Mouse (Mus musculus) small intestine, adult 2 months (tissue): ENCODE measurements around the gene R3hdm2.

Experiments used
- CTCF ChIP-seq: fragments of 200-500 bp; IDR thresholded peaks from 2 replicates; pipeline ENCODE4 v1.5.1; 2012; ENCODE audit warnings: low read depth, mild to moderate bottlenecking, control low read depth, inconsistent platforms, low read length, moderate library complexity, mixed read lengths; ENCODE audit not compliant: insufficient replicate concordance, insufficient read length; ENCODE audit errors: extremely low read depth
- POLR2A ChIP-seq: fragments of 200-500 bp; IDR thresholded peaks from 2 replicates; pipeline ENCODE4 v1.6.1; 2012; ENCODE audit warnings: low read depth, mild to moderate bottlenecking, control low read depth, inconsistent platforms, low read length, moderate library complexity

- TF ChIP-seq CTCF: no peak
- TF ChIP-seq POLR2A: no peak
These were observed 34.0 kb downstream of the R3hdm2 start for GRCm38 (mm10) chr10:127414141-127414540.
